Mouse (Mus musculus) T-helper 2 cell (primary cell): Measurements from ENCODE around the gene Spred1.

ENCODE experiments used
- in situ Hi-C: fragments of 300-600 bp; cut with MboI, MseI; formaldehyde crosslinking; loops from one replicate; pipeline ENCODE4 v1.15.1; 2025; ENCODE audit warnings: high pct_unique_total_duplicates

Spred1 gene

DNA sequence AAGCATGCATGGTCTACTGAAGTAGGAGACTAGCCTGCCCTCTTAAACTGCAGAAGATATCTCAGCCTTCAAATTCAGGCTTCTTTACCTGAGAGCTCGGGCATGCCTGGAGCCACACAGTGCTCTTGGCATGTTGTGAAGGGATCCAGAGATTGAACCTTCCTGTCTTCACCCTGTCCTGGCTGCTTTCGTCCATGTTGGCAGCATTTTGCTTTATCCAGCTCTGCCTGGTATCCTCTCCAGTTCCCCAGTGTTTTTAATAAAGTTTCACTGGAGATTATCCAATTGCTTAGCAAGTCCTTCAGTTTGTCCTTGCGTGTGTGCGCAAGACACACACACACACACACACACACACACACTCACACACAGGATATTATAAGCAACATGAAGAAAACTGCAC, 54.9 kb downstream of the Spred1 start:
- in situ Hi-C loops: loop anchor here (5.0 kb wide), 1 partner anchor 274 kb away; no protein-coding TSS in a partner anchor

GRCm38 (mm10) chr2:117176937-117177336, 55.8 kb downstream of the Spred1 start:
- in situ Hi-C loops: loop anchor here (5.0 kb wide), 1 partner anchor 275 kb away; no protein-coding TSS in a partner anchor

DNA sequence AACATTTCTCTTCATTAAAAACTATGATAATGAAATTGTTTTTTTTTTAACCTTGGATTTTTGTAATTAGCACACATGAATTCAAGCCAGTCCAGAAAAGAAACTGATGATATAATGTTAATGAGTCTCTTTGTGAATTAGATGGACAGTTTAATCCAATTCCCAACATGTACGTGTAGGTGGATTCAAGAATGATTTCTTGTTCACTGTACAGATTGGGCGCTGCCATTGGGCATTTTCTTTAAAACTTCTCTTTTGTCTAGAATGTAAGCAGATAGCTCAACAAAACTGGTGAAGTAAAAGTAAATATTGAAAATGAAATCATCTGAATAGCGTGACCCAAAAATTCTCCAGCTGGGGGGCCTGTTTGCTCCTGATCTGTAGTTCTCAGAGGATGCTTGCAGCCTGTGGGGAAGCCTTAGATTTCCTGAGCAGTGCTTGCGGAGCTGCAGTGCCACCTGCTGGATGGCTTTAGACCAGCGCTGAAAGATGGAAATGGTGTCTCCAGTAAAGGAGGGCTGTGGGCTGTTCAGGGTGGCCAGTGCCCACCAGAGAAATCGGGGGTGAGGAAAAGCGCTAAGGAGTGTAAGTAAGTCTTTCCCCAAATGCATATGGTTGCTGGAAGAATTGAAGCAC, 59.2 kb downstream of the Spred1 start:
- in situ Hi-C loops: no loop called here

DNA sequence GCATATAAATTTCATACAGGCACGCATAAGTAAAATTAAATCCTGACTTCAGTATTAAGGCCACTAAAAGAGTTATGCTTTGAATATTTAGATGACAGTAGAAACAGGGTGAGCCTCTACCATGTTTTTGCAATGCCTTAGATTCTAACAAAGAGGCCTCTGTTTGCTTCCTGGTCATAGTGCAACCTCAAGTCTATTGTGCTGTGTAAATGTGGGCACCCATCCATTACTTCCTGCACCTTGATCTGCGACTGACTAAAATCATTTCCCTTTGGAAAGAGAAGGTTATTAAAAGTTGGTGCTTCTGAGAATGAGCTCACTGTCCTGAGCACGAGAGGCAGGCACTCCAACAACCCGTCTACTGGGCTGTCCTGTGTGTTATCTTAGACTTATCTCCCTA, 64.4 kb downstream of the Spred1 start:
- in situ Hi-C loops: no loop called here

DNA sequence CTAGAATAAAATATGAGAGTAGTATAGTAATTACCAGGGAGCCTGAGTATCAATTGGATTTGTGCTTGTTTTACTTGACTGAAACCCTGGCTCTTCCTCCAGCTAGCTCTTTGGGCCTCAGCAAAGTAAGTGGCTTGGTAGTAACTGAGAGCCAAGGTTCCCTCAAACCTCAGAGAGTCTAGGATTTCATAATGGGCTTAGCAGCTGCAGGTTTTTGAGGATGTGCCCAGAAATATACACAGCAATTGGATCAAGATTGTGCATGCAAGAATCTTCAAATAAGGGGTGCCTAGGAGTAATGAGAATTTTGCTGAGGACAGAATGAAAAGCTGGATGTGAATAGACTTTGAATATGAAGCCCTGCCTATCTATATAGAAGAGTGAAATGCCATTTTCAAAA, 69.7 kb downstream of the Spred1 start:
- in situ Hi-C loops: loop anchor here (10.0 kb wide), 1 partner anchor 1446 kb away; no protein-coding TSS in a partner anchor

- in situ Hi-C loops: loop anchor here (10.0 kb wide), 1 partner anchor 1450 kb away; no protein-coding TSS in a partner anchor
Observed at GRCm38 (mm10) chr2:117194309-117194708, 73.1 kb downstream of the Spred1 start.

- in situ Hi-C loops: loop anchor here (10.0 kb wide), 1 partner anchor 1450 kb away; no protein-coding TSS in a partner anchor
Observed at GRCm38 (mm10) chr2:117195151-117195550, 74.0 kb downstream of the Spred1 start.

DNA sequence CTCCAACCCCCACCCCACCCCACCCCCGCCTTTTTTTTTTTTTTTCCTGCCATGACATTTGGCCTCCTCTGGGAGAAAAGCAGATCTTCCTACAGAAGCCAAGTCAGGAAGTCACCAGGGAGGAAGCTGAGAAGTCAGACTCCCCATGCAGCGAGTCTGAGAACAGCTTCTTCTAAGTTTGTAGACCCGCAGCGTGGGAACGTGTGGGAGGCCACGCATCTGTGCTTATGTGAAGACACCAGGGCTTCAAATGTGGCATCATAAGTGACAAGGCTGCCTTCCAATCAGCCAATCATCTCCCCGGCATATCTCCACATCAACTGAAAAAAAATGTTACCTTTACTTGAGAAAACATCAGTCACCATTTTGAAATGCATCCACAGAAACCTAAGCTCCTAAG, 74.4 kb downstream of the Spred1 start:
- in situ Hi-C loops: loop anchor here (10.0 kb wide), 1 partner anchor 1451 kb away; no protein-coding TSS in a partner anchor

- in situ Hi-C loops: no loop called here
Observed at GRCm38 (mm10) chr2:117200869-117201338, 79.7 kb downstream of the Spred1 start.

DNA sequence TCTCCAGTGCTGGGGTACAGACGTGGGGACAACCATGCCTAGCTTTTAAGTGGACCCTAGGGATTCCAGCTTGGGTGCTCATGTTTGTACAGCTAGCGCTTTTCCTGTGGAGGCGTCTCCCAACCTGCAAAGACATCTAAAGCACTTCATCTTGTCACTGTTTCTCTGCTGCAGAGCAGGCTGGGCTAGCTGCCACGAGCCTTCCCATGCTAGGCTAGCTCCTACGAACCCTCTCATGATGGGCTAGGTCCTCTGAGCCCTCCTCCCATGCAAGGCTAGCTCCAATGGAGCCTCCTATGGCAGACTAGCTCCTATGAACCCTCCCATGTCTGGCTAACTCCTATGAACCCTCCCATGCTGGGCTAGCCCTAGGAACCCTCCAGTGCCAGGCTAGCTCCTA, 82.2 kb downstream of the Spred1 start:
- in situ Hi-C loops: no loop called here

GRCm38 (mm10) chr2:117204534-117204933, 83.4 kb downstream of the Spred1 start:
- in situ Hi-C loops: no loop called here

DNA sequence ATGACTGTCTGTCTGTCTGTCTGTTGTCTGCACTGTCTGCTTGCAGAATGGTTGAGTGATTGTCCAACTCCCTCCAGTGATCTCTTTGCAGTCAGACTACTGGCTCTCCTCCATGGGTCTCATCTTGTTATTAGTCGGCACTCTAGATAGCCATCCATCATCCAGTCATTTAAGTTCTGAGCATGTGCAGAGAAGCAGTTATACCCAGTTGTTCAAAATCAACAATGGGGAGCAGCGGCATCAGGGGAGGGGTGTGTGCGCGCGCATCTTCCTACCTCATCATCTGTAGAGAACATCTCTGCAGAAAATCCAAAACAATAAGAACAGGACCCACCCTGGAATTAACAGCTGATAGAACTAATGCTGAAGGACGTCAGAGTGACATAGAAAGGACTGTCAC, 83.9 kb downstream of the Spred1 start:
- in situ Hi-C loops: no loop called here

DNA sequence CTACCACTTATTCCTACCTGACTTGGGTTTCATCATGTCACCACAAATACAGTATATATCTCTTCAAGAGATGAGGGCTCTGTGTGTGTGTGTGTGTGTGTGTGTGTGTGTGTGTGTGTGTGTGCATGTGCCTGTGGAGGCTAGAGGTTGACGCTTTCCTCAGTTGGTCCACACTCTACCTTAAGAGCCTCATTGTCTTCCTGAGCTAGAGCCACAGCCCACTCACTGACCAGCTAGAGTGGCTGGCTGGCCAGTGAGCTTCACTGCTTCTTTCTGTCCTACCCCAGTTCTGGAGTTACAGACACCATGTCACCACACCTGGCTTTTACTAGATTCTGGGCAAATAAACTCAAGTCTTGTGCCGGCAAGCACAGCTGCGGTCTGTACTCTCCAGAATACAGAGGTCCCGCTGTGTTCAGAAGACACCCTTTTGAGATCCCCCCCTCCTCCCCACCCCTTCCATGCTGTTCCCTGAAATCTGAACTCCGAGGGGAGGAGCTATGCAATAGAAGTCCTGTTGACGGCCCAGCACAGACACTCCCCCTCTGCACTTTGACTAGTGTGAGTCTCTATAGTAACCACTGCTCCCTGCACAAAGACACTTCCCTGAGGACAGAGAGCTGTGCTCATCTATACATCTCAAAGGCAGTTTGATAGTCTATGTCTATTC, 89.4 kb downstream of the Spred1 start:
- in situ Hi-C loops: no loop called here

DNA sequence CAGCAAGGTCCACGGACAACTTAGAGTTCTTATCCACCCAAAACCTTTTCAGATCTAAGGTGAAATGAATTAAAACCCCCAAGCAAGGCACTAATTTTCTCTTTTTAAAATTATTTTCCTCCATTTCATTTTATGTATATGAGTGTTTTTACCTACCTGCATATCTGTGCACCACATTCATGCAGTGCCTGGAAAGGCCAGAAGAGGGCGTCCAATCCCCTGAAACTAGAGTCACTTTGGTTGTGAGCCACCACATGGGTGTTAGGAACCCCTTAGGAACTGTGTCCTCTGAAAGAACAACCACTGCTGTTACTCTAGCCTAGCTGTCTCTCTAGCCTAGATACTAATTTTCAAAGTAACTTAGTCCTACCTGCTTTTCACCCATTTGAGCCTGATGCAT, 95.0 kb downstream of the Spred1 start:
- in situ Hi-C loops: no loop called here

DNA sequence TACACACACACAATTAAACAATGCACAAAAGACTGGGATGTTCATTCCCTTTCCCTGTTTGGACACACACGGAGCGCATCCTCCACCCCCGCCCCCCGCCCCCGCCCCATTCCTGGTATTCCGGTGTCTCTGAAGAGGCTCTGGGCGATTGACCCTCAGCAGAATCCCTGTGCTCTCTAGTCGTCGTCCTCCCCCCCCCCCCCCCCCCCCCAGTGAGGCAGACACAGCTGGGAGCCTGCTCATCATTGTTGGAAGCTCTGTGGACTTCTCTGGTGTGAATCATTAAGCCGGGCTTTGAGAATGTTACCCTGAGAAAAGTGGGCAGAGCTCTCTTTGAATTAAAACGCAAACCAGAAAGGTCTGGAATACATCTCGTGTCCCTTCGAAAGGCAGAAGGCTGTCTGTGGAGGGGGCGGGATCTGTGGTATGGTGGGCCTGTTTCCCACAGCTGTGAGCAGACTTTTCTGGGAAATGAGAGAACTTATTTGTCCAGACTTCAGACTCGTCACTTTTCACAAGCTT, 96.6 kb downstream of the Spred1 start:
- in situ Hi-C loops: no loop called here

GRCm38 (mm10) chr2:117219536-117219935, 98.4 kb downstream of the Spred1 start:
- in situ Hi-C loops: no loop called here

DNA sequence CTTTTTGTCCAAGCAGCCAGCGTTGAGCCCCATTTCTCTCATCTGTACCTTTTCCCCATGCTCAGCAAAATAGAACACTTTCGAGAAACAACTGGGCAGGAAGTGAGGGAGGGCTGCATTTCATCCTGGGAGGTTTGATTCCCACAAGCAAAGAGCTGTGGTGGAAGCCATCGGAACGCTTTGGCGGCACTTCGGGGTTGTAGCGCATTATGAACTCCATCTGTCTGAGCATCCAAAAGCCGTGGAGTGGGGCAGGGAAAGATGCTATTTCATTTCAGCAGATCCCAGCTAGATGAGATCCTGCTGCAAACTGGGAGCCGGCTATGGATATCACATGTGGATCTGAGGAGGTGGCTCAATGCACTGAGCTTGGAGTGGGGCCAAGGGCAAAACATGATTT, 101.5 kb downstream of the Spred1 start:
- in situ Hi-C loops: loop anchor here (10.0 kb wide), 1 partner anchor 758 kb away; no protein-coding TSS in a partner anchor

- in situ Hi-C loops: loop anchor here (5.0 to 10.0 kb wide), 2 partner anchors 336 to 764 kb away; no protein-coding TSS in a partner anchor
Observed at GRCm38 (mm10) chr2:117228601-117229125, 107.5 kb downstream of the Spred1 start.

GRCm38 (mm10) chr2:117230261-117230660, 109.1 kb downstream of the Spred1 start:
- in situ Hi-C loops: no loop called here

GRCm38 (mm10) chr2:117231257-117231656, 110.1 kb downstream of the Spred1 start:
- in situ Hi-C loops: no loop called here
